Mouse (Mus musculus) liver, postnatal 0 days (tissue): Measurements from ENCODE around the gene Ppp1r21.

Experiments used
- CTCF ChIP-seq: sonication (generic); IDR thresholded peaks from 2 replicates; pipeline ENCODE4 v1.5.1; 2016; ENCODE audit warnings: antibody characterized with exemption, low read depth
- EP300 ChIP-seq: IDR thresholded peaks from 2 replicates; pipeline ENCODE4 v1.6.1; 2016; ENCODE audit warnings: antibody characterized with exemption, low read depth, mild to moderate bottlenecking

DNA sequence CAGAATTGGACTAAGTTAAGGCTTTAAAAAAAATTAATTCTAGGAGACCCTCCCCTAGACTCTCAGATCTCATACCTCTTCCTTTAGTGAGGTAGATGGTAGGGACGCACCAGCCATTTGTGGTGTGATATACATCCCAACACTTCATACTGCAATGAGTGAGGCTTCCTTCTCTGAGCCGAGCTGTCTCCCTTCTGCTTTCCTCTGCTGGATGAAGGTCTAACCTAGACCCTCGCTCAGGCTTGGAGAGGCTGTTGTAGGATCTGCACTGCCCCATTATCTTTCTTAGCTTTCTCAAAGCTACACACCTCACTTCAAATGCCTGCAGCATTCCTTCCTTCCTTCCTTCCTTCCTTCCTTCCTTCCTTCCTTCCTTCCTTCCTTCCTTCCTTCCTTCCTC is 83.8 kb downstream of the Ppp1r21 start:
- TF ChIP-seq CTCF: no peak
- TF ChIP-seq EP300: no peak
